Mouse (Mus musculus) heart, embryonic 14.5 days (tissue): ENCODE results near the gene Slc10a4. TPM values are rescaled to one million over a fixed set of nuclear protein-coding genes. Genes with fewer than 3 reads are reported as not detected.

Experiments used
- ATAC-seq: fragments of 200-750 bp; cut with Nextera tagmentation; 2 replicates; pipeline ENCODE4 v1.8.0; 2017; ENCODE audit warnings: low read depth, moderate TSS enrichment; ENCODE audit not compliant: insufficient number of reproducible peaks, insufficient read depth, low FRiP score
- H3K27ac ChIP-seq, 2 experiments: fragments of 200-500 bp in 1 of 2; fragments of 300-500 bp in 1 of 2; sonication (generic) in 1 of 2; replicated peaks in 1 of 2; 2 replicates each; pipeline ENCODE4 v1.5.1; 2012 to 2014; ENCODE audit warnings: low read depth in 2 of 2, low read length in 2 of 2, control low read depth in 1 of 2, mild to moderate bottlenecking in 1 of 2, mixed read lengths in 1 of 2; ENCODE audit not compliant: control insufficient read depth in 1 of 2, insufficient read depth in 1 of 2
- H3K27me3 ChIP-seq: fragments of 300-500 bp; sonication (generic); 2 replicates; pipeline ENCODE4 v1.6.1; 2014; ENCODE audit warnings: mild to moderate bottlenecking, low read length, control low read depth; ENCODE audit not compliant: control insufficient read depth, insufficient read depth
- H3K36me3 ChIP-seq: fragments of 300-500 bp; sonication (generic); 2 replicates; pipeline ENCODE4 v1.6.1; 2014; ENCODE audit warnings: mild to moderate bottlenecking, control low read depth, low read length, mixed read lengths; ENCODE audit not compliant: control insufficient read depth, insufficient read depth
- H3K4me1 ChIP-seq, 2 experiments: fragments of 200-500 bp in 1 of 2; fragments of 300-500 bp in 1 of 2; sonication (generic) in 1 of 2; 2 replicates each; pipeline ENCODE4 v1.6.1; 2012 to 2014; ENCODE audit warnings: low read length in 2 of 2, control low read depth in 1 of 2, mixed read lengths in 1 of 2; ENCODE audit not compliant: control insufficient read depth in 2 of 2, insufficient read depth in 2 of 2
- H3K4me2 ChIP-seq: fragments of 300-500 bp; sonication (generic); 2 replicates; pipeline ENCODE4 v1.6.1; 2014; ENCODE audit warnings: mild to moderate bottlenecking, low read length
- H3K4me3 ChIP-seq, 2 experiments: fragments of 200-500 bp in 1 of 2; fragments of 300-500 bp in 1 of 2; sonication (generic) in 1 of 2; 2 replicates each; pipeline ENCODE4 v1.5.1; 2012 to 2014; ENCODE audit warnings: low read length in 2 of 2, mild to moderate bottlenecking in 2 of 2, control low read depth in 1 of 2, low read depth in 1 of 2, moderate library complexity in 1 of 2; ENCODE audit not compliant: control insufficient read depth in 1 of 2, insufficient read depth in 1 of 2
- H3K9ac ChIP-seq: fragments of 300-500 bp; sonication (generic); 2 replicates; pipeline ENCODE4 v1.6.1; 2014; ENCODE audit warnings: mild to moderate bottlenecking, low read length
- H3K9me3 ChIP-seq: fragments of 300-500 bp; sonication (generic); 2 replicates; pipeline ENCODE4 v1.6.1; 2016; ENCODE audit warnings: low read length, control low read depth; ENCODE audit not compliant: control insufficient read depth
- WGBS: fragments of 180-500 bp; shearing (Covaris S2); extraction: QIAGEN DNeasy Blood & Tissue Kit; methylation state at CpG from one replicate; pipeline ENCODE4 v1.1.7; 2014; 5-methylcytosine and 5-hydroxymethylcytosine counted together
- polyA plus RNA-seq: library from polyadenylated mRNA; unstranded; fragments of >200 nt; fragmentation: Nextera tagmentation; extraction: Ambion mirVana; gene quantifications from 2 replicates; pipeline ENCODE4 v1.2.1, GENCODE M21; 2014

Gene Slc10a4
- polyA plus RNA-seq, 1 experiment from 2014 or later: 1.7 TPM

DNA sequence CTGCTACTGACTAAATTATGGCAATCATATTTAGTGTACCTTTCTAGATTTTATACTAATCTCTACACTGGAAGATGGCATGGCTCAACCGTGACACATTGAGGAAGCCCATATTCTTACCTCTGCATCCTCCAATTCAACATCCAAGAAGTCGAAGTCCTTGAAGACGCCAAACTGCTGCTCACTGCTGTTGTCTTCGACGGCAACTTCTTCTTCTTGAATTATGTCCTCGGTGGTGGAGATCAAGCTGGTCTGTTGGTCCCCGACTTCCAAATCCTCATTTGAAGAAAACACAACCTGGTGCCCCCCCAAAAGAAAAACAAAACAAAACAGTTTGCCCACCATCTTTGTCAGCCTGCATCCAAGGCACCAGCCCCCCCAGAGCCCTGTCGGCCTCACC, 47.2 kb downstream of the Slc10a4 start:
- Histone ChIP-seq H3K36me3 (peaks cover 94% of the 10 kb centered on the region), H3K4me3 (no peak overlapping the region), H3K4me2 (no peak overlapping the region), H3K9me3 (no peaks in the 10 kb centered on the region), H3K4me1 (no peaks in the 10 kb centered on the region), H3K27ac (no peak overlapping the region), H3K9ac (no peak overlapping the region), H3K27me3 (no peaks in the 10 kb centered on the region)
- 94% methylated on average over 8 of the region's 8 CpGs for WGBS
- no peak for ATAC-seq

DNA sequence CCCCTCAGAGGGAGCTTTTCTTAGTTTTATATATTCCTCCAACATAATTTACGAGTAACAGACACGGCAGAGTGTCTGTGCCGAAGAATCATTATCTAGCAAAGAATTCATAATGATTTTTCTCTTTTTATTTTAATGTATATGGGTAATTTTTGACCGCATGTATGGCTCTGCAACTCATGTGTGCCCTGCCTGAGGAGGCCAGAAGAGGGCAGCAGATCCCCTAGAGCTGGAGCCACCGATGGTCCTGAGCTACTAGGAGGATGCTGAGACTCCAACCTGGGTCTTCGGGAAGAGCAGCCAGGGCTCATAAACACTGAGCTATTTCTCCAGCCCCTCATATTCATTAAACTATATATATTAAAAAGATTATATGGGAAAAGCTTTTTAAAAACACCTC, 49.8 kb downstream of the Slc10a4 start:
- H3K4me3 ChIP-seq: no peak overlapping the region
- no peaks in the 10 kb centered on the region for H3K4me1 ChIP-seq
- WGBS: 86% methylated on average over 6 of the region's 6 CpGs
- H3K36me3 ChIP-seq: peaks cover 81% of the 10 kb centered on the region
- H3K27me3 ChIP-seq: no peaks in the 10 kb centered on the region
- no peak overlapping the region for H3K9ac ChIP-seq
- no peak for ATAC-seq
- H3K9me3 ChIP-seq: no peaks in the 10 kb centered on the region
- H3K27ac ChIP-seq: no peak overlapping the region
- H3K4me2 ChIP-seq: no peak overlapping the region

DNA sequence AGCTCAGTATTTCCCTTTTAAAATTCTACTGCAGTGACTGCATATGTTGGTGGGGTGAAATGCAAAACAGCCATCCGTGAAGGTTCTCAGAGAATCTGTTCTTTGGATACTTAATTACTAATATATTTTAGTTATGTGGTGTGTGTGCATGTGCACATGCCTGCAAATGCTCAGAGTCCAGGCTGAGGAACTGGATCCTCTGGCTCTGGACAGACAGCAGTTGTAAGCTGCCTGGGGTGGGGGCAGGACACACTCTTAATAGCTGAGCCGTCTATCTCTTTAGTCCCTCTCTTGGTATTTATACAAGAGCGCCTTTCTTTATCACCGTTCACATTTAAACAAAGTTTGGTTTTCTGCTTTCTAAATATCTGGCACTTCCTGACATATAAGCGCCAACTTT, 50.3 kb downstream of the Slc10a4 start:
- Histone ChIP-seq H3K27ac (no peak overlapping the region), H3K27me3 (no peaks in the 10 kb centered on the region), H3K9ac (no peak overlapping the region), H3K4me1 (no peaks in the 10 kb centered on the region), H3K4me3 (no peak overlapping the region), H3K36me3 (peaks cover 76% of the 10 kb centered on the region), H3K9me3 (no peaks in the 10 kb centered on the region), H3K4me2 (no peak overlapping the region)
- WGBS: 87% methylated on average over 5 of the region's 5 CpGs
- no peak for ATAC-seq

DNA sequence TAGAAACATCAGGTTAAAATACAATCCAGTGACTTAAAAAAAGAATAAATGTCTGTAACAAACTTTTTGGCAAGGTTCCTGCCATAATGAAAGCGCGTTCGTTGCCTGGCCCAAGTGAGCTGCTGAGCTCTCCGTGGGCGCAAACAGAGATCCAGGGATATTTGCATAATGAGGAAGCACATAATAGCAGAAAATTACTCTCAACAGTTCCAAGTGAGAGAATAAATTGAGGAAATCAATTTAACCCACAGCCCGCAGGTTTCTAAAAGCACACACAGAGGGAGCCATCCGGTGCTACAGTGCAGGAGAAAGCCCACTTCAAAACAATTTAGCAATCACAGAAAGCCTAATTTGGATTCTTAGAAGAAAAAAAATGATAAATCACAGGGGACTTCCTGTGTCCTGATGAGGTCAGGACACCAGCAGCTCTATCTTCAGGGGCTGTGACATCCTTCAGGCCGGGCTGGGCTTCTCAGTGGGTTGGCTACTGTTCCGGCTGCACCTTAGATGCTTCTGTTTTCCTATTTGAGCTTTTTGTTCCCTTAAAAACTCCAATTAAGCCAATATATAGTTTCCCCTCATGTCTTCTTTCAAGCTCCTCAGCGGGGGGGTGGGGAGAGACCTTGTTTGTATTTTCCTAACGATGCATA, 54.9 kb downstream of the Slc10a4 start:
- H3K9ac ChIP-seq: no peak overlapping the region
- no peaks in the 10 kb centered on the region for H3K9me3 ChIP-seq
- no peak for ATAC-seq
- WGBS: 88% methylated on average over 11 of the region's 11 CpGs
- H3K36me3 ChIP-seq: peaks cover 74% of the 10 kb centered on the region
- no peaks in the 10 kb centered on the region for H3K4me1 ChIP-seq
- H3K27me3 ChIP-seq: no peaks in the 10 kb centered on the region
- no peak overlapping the region for H3K4me2 ChIP-seq
- no peak overlapping the region for H3K27ac ChIP-seq
- no peak overlapping the region for H3K4me3 ChIP-seq

Other genes with a start within 250 kb of the Slc10a4 start
- gene Tec, start 138.4 kb upstream of the Slc10a4 start, polyA plus RNA-seq: 17.7 and 18.7 TPM in 2 replicates
- gene Slain2, start 92.6 kb upstream of the Slc10a4 start, polyA plus RNA-seq: 35.6 and 36.5 TPM in 2 replicates
- gene Gm10135, start 32.2 kb upstream of the Slc10a4 start, polyA plus RNA-seq: not detected in 2 replicates
- gene Fryl, start 249.7 kb downstream of the Slc10a4 start, polyA plus RNA-seq: 30.5 and 35.0 TPM in 2 replicates